Mouse (Mus musculus): ENCODE results near the gene Prmt7. TPM values are rescaled to one million over a fixed set of nuclear protein-coding genes. Genes with fewer than 3 reads are reported as not detected.

The Prmt7 gene
- total RNA-seq, 2 experiments from 2014 or later, result 42.5 to 43.2 TPM

DNA sequence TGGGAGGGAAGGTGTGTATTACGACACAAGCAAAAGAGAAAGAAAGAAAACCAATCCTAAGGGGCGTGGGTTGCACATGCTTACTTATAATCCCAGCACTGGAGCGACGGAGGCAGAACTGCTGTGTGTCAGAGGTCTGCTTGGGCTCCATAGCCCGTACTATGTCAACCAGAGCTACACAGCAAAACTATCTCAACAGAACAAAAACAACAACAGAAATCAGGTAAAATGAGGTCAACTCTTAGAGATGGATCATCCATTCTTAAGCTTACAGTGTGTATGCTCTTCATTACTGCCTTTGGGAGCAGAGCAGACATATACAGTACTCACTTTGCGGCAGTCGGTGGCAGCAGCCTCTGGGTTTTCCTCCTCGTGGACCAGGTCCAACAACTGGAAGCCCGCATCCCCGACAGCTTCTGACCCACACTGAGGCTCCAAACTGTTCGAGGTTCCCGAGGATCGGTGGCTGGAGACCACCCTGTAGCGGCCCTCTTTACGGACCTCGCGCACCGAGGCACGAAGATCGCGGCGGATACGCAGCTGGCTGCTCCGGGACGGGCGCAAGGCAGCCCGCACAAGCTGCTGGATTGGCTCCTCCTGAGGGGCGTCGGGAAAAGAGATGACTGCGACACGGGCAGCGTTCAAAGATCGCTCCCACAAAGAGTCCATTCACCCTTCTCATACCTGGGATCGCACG is 553 bp upstream of the Prmt7 start:
- DNase-seq (ENCODE audit: extremely low spot score in 1 of 2, low spot score in 2 of 2), result peak in 1 of 2 experiments; percentile 38
- intact Hi-C loops (cut with DNase I), result no loop called here

DNA sequence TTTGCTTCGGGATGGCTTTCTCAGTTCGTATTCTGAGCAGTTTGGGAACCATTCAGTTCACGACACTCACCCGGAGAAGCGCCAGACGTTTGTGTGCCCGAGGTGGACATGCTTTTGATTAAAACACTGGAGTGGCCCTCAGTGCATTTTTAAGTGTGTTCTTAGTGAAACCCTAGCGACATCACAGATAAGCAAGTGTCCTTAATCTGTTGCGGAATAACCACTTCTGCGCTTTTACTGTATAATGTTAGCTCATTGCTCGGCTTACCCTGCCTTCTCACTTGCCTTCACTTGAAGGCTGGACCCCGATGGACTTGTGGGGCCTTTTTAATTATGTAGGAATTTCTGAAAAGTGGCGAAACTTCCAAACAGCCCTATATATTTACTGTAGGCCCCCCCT is 685 bp downstream of the Prmt7 start:
- DNase-seq (ENCODE audit: extremely low spot score in 1 of 2, low spot score in 2 of 2), result no peak
- intact Hi-C loops (cut with DNase I), result no loop called here

DNA sequence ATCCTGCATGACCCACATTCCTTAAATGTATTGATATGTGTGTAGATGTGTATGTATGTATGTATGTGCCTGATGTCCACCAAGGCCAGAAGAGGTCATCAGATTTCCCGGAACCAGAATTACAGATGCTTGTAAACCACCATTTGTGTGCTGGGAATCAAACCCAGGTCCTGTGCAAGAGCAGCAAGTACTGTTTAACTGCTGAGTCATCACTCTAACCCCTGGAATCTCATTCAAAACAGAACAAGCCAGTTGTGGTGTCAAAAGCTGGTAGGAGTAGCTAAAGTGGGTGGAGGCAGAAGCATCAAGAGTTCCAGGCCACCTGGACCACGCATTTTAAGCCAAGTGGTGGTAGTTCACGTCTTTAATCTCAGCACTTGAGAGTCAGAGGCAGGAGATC is 3.2 kb downstream of the Prmt7 start:
- no peak for DNase-seq (ENCODE audit: extremely low spot score in 1 of 2, low spot score in 2 of 2)
- intact Hi-C loops (cut with DNase I), result no loop called here

DNA sequence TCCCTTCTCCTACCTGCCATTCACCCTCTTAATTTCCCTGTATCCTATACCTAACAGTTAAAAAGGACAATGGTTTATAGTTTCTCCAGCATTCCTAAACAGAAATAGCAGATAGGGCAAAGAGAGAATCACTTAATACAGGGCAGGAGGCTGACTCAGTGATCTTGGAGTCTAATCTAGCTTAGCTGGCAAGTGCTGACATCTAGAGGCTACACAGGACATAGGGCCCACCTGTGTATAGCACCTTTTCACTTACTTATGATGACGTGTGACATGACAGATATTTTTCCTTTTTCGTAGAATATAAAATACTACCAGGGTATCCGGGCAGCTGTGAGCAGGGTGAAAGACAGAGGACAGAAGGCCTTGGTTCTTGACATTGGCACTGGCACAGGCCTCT is 8.9 kb downstream of the Prmt7 start:
- DNase-seq (ENCODE audit: extremely low spot score in 1 of 2, low spot score in 2 of 2), result no peak
- intact Hi-C loops (cut with DNase I), result loop anchor here (10.0 kb wide), 1 partner anchor 185 kb away; no protein-coding TSS in a partner anchor

DNA sequence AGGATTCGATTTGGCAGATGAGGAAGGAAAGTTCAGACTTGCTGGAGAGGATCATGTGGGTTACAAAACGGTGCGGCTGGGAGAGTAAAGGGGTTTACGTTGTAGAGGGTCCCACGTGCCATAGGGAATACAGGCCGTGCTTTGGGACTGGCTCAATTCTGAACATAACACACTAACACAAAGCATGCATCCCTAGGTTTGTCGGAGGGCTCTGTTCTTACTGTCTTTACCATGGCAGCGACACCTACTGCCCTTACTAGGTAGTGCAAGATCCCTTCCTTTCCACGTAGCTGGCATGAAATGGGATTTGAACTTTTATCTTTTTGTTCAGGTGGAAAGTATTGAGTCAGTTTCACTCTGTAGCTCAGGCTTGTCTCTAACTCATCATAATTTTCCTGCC is 15.9 kb downstream of the Prmt7 start:
- peak in 1 of 2 experiments; percentile 45 for DNase-seq (ENCODE audit: extremely low spot score in 1 of 2, low spot score in 2 of 2)
- intact Hi-C loops (cut with DNase I), result loop anchor here (10.0 kb wide), 1 partner anchor 178 kb away; no protein-coding TSS in a partner anchor

DNA sequence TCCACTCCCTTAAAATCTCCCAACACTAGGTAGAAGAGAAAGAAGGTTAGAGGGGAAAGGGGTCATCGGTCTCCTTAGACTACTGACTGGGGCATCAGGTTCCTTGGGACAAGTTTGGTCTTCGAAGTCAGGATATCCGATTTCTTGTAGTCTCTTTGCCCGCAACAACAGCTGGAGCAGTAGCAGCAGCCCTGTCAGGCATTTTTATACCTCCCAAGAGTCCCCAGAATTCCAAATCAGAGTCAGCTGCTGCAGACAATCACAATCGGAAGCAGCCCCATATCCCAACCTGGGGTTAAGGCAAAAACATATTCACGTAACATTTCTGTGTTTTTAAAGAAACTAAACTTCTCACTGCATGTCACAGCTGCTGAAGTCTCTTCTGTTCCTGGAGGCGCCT is 20.8 kb downstream of the Prmt7 start:
- no peak for DNase-seq (ENCODE audit: extremely low spot score in 1 of 2, low spot score in 2 of 2)
- intact Hi-C loops (cut with DNase I), result no loop called here

DNA sequence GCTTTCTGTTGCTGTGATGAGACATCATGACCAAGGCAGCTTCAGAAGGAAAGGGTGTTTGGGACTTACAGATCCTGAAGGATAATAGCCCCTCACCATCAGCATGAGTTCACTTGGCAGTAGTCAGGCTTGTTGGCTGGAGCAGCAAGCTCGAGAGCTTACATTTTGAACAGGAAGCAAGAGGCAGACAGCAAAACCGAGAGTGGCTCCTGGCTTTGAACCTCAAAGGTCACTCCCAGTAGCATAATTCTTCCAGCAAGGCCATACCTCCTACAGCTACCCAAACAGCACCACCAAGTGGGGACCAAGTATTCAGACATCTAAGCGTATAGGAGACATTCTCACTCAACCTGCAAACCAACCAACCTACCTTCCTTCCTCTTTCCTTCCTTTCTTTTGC is 22.0 kb downstream of the Prmt7 start:
- intact Hi-C loops (cut with DNase I), result no loop called here
- no peak for DNase-seq (ENCODE audit: extremely low spot score in 1 of 2, low spot score in 2 of 2)

DNA sequence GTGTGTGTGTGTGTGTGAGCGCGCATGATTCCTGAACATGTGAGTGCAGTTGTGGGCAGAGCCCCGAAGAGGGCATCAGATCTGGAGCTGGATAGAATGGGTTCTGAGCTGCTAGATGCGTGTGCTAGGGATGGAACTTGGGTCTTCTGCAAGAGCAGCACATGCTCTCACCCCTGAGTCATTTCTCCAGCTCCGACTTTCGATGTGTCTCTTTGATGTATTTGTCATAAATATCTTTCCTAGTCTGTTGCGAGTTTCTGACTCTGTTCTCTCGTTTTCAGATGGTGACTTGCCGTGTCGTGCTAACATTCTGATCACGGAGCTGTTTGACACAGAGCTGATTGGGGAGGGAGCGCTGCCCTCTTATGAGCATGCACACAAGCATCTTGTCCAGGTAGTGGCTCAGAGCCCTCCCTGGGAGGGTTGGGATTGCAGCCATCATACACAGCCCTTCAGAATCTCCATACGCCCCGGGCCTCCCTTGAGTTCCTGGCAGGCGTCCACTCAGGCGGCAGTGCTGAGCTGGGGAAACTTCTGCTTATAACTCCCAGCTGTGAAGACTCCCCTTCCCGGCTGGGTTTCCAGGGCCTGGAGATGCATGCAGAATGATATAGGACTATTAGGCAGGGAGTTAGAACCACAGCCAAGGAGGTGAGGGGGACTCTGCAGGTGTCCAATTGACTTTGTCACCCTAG is 24.0 kb downstream of the Prmt7 start:
- peak in 1 of 2 experiments; percentile 52 for DNase-seq (ENCODE audit: extremely low spot score in 1 of 2, low spot score in 2 of 2)

DNA sequence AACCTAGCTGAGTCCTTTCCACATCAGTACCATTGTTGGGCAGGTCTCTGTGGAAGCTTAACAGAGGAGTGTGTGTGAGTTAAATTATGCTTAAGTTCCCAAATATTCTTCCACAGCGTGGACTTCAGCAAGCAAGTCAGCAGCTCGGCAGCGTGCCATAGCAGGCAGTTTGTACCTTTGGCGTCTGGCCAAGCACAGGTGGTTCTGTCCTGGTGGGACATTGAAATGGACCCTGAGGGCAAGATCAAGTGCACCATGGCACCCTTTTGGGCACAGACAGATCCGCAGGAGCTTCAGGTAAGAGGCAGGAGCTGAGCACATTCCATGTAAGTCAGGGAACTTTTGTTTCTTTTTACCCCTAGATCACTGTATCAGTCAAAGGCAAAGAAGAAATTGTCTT is 26.4 kb downstream of the Prmt7 start:
- no peak for DNase-seq (ENCODE audit: extremely low spot score in 1 of 2, low spot score in 2 of 2)

More for the DNA sequence above, 24.0 kb downstream of the Prmt7 start:
- intact Hi-C loops (cut with DNase I), result no loop called here

DNA sequence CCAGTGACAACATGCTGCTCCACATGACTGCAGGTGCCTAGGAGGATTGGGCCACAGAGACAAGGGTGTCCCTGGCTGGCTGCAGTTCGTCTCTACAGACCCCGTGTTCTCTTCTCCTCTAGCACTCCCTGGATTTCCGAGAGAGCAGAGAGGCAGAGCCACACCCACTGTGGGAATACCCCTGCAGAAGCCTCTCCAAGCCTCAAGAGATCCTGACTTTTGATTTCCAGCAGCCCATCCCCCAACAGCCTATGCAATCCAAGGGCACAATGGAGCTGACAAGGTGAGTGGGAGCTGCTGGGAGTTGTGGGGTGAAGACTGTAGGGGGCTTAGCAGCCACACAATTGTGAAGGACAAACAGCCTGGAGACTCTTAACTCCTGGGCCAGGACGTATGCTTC is 39.5 kb downstream of the Prmt7 start:
- intact Hi-C loops (cut with DNase I), result no loop called here
- no peak for DNase-seq (ENCODE audit: extremely low spot score in 1 of 2, low spot score in 2 of 2)

More for the DNA sequence above, 26.4 kb downstream of the Prmt7 start:
- intact Hi-C loops (cut with DNase I), result no loop called here

DNA sequence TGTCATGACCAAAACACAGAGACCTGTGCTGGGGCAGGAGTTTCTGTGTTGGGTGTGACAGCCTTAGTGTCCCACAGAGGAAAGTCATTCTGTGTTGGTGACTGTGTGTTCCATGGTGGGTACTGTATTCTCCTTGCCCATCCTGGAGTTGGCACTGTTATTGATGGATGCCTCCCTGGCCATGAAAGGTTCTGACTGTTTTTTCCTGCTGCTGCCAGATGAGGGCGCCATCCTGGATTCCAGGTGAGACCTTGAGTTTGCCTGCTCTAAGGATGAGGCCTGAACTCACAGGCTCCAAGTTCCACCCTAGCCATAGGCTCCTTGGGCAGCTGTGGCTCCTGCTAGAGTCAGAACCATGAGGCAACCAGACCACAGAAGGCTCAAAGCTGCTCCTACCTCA is 47.4 kb downstream of the Prmt7 start:
- intact Hi-C loops (cut with DNase I), result no loop called here
- DNase-seq (ENCODE audit: extremely low spot score in 1 of 2, low spot score in 2 of 2), result no peak

DNA sequence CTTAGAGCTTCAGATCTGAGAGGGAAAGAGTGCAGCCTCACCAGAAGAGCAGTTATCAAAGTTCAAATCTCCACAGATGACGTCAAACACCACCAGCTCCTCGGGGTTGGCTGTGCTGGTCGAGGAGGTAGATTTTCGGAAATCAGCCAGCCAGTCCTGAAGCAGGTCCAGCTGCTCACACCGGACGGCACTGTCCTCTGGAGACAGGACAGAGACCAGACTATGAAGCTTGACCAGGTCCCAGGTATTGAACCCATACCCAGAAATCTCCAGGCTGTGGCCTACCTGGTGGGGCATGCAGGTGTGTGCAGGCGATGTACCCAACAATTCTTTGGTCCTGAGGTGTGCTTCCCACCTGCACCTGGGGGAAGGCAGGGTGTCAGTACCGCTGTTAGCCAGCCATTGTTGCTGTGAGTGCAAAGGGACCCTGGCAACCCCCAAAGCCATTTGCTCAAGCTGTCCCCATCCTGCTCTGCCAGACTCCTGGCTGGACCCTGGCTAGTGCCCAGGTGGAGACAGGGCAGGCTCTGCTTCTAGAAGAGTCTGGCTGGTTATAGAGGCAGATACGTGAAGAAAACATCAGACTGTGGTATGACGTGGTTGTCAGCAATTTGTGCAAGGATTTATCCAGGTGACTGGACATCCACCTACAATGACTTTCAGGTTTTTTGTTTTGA is 49.0 kb downstream of the Prmt7 start:
- no peak for DNase-seq (ENCODE audit: extremely low spot score in 1 of 2, low spot score in 2 of 2)
- intact Hi-C loops (cut with DNase I), result no loop called here

DNA sequence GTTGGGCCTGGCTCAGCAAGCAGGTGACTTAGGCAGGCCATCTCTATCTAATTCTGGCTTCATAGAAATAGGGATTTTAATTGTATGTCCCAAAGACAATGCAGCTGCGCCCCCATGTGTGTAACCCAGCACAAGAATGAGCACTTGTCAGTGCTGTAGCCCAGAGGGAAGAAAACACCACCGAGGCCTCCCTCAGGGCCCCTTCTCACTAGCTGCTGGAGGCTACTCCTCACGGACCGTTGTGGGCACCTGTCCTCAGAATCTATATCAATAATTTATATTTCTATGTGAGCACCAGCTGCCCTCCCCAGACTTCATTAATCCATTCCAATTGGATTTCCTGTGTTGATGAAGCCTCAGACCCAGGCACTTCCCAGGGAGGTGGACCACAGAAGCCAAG is 50.2 kb downstream of the Prmt7 start:
- intact Hi-C loops (cut with DNase I), result no loop called here
- DNase-seq (ENCODE audit: extremely low spot score in 1 of 2, low spot score in 2 of 2), result no peak

DNA sequence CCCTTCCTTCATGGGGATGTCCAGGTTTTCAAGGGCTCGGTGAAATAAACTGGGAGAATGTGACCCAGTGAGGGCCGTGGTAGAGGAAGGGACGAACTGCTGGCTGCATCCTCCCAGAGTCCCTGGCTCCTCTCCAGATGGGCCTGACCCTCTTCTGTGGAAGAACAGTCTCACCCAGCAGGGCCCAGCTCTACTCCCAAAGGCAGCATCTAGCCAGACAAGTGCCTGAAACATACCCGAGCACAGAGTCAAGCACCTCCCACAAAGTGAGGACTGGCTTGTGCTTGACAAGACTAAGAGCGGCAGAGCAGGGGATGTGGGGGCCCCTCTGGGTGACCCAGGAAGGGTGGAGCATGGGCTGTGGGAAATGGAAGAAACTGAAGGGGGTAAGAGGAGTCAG is 51.6 kb downstream of the Prmt7 start:
- peak in 1 of 2 experiments; percentile 58 for DNase-seq (ENCODE audit: extremely low spot score in 1 of 2, low spot score in 2 of 2)
- intact Hi-C loops (cut with DNase I), result loop anchor here (2.0 kb wide), 1 partner anchor 142 kb away; no protein-coding TSS in a partner anchor

DNA sequence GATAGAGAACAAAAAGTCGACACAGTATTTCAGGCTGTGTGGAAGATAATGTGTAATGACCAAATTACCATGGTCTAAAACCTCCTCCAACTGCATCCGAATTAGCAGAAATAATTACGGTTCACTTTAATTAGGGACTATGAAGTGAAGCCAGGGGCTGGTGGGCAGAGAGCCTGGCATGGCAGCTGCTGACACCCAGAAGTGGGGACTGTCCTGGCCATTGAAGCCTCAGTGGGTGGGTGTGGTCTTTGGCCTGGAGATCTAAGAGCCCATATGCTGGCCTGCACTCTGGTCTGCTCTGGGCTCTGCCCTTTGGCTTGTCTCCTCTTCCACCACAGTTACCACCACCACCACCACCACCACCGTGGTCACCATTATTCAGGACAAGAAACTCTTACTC is 53.2 kb downstream of the Prmt7 start:
- no peak for DNase-seq (ENCODE audit: extremely low spot score in 1 of 2, low spot score in 2 of 2)
- intact Hi-C loops (cut with DNase I), result loop anchor here (2.0 kb wide), 1 partner anchor 141 kb away; no protein-coding TSS in a partner anchor

DNA sequence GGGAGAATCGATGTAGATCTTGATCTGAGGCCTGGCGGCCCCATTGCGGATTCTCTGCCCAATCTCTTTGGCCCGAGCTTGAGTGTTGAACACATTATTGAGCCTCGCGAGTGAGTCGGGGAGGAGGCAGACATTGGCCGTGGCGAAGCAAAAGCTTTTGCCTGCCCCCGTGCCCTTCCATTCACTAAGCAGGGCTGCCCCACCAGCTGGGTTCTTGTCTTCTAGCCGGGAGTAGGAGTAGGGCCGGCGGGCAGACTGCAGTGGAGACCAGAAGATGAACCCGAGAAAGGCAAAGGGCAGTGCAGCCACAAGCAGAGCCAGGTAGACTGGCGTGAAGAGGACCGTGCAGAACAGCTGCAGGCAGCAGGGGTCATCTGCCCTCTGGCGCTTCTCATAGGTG is 54.7 kb downstream of the Prmt7 start:
- intact Hi-C loops (cut with DNase I), result no loop called here

DNA sequence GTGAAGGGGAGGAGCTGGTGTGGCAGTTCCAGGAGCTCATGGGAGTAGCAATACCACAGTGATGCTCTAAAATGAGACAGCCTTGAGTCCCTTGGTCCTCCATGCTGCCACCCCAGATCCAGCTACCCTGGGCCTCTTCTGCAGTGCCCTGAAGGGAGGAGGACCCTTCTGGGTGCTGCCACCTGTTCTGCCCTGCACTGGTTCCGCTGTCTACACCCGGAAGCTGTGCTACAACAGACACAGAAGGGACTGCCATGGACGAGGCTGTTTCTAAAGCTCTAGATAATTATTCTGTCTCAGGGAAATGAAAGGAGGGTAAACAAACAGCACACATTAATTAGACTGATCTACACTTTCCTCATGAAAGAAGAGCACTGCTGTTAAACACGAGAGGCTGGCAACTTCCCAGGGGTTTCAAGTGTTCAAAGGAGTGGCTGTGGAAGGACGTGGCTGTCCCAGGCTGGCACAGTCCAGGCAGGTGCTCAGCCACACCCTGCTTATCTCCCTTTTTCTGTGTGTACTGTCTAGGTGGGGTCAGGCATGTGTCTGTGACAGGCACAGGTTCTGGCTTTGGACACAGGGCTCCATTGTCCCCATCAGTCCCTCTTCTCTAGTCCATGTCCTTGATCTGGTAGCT is 58.1 kb downstream of the Prmt7 start:
- DNase-seq (ENCODE audit: extremely low spot score in 1 of 2, low spot score in 2 of 2), result no peak
- intact Hi-C loops (cut with DNase I), result no loop called here

More for the DNA sequence above, 54.7 kb downstream of the Prmt7 start:
- DNase-seq (ENCODE audit: extremely low spot score in 1 of 2, low spot score in 2 of 2), result no peak

DNA sequence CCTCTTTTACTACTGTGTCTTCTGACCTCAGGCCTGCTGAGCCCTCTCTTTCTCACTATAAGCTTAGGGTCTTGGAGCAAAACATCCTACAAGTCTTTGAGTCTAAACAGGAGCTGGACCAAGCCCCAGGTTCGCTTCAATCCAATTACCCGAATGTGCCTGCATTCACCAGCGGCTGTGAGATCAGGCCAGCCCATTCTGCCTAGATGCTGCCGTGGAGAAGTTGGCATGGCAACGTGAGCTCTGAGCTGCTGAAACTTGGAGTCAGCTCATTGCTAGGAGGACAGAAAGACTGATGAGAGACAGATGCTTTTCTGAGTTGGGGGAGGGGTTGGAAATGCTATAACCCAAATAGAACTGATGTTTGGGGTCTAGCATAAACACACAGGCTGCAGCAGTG is 60.1 kb downstream of the Prmt7 start:
- intact Hi-C loops (cut with DNase I), result loop anchor here (5.0 kb wide), 1 partner anchor 66 kb away; the partner anchor contains the start of gene Smpd3
- DNase-seq (ENCODE audit: extremely low spot score in 1 of 2, low spot score in 2 of 2), result peak; percentile 62 to 71

DNA sequence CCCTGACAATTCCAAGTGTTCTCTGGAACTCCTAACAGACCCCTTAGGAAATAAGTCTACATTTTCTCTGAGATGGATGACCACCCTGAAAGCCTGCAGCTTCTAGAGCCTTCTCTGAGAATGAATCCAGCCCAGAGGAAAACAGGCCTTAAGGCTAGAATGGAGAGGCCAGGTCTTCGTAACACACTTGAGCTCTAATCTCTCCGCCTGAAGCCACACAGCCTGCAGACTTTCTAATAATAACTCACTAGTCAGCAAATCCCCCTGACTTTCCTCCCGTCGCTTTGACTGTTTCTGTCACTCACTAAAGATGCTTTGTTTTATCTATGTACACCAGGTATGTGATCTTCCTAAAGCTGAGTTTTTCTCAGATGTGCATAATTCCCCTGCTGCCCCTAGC is 60.6 kb downstream of the Prmt7 start:
- intact Hi-C loops (cut with DNase I), result loop anchor here (5.0 kb wide), 1 partner anchor 66 kb away; the partner anchor contains the start of gene Smpd3

More for the DNA sequence above, 60.6 kb downstream of the Prmt7 start:
- no peak for DNase-seq (ENCODE audit: extremely low spot score in 1 of 2, low spot score in 2 of 2)

All from left cerebral cortex, postnatal 10 days (tissue).